Mouse (Mus musculus) adrenal gland, postnatal 14 days (tissue): Measurements from ENCODE around the gene 1600014C10Rik. TPM values are rescaled to one million over a fixed set of nuclear protein-coding genes. Genes with fewer than 3 reads are reported as not detected.
A peak's percentile ranks its signal among the peaks of the same experiment; 100 is the strongest.

Source experiments
- DNase-seq: peaks from one replicate; pipeline ENCODE4 v3.0.0; 2021; ENCODE audit warnings: mixed read lengths
- total RNA-seq: library from RNA; stranded (reverse); gene quantifications from 2 replicates; pipeline ENCODE4 v1.2.3, GENCODE M21; 2021

Gene 1600014C10Rik
- total RNA-seq, 1 experiment from 2014 or later, result 50.2 TPM

GRCm38 (mm10) chr7:38183709-38184417, 846 bp downstream of the 1600014C10Rik start:
- peak; percentile 92 for DNase-seq

DNA sequence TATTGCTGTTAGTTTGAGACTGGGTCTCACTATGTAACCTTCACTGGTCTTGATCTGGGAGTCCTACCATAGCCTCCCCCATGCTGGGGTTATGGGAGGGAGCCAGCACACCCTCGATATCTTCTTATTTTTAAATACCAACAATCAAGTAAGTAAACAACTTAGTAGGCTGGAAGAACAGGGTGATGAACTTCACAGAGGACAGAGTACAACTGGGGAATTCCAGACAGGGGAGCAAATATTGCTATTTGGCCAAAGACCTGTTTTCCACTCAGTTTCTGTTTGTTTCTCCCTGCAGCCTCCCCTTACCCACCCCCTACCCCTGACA, 1.4 kb downstream of the 1600014C10Rik start:
- no peak for DNase-seq

- no peak for DNase-seq
These were observed 1.8 kb downstream of the 1600014C10Rik start for GRCm38 (mm10) chr7:38184786-38185185.

DNA sequence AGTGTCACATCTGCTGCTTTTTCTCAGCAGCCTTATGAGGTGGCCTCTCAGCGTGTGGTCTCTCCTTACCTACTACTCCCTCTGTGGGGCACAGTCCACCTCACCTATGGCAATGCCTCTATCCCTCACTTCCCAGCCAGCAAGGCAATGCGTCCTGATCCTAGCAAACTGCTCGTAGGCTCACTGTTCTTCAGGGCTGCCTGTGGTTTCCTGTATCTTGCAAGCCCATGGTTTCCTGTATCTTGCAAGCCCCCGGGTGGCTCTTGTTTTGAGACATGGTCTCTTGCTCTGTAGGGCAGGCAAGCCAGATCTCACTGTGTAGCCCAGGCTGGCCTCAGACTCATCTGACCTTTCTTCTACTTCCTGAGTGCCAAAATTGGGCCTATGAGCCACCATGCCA, 3.8 kb downstream of the 1600014C10Rik start:
- DNase-seq, result no peak

DNA sequence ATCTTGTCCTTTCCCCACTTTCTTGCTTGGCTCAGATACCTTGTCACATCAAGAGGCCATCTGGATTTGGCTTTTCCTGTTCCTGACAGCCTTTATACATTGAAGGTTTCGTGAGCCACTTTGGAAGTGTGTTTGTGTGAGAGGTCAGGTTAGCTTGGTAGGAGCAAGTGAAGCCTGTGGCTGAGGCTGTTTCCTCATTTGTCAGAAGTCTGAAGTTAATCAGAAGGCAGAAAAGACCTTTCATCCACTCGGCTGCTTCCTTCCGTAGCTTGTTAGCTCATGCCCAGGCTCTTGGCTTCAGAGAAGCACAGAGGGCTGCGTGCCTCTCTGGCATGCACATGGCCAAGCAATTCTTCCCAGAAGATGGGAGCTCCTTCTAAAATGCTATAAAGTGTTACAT, 4.8 kb downstream of the 1600014C10Rik start:
- DNase-seq, result peak; percentile 52

GRCm38 (mm10) chr7:38188281-38189075, 5.5 kb downstream of the 1600014C10Rik start:
- no peak for DNase-seq

DNA sequence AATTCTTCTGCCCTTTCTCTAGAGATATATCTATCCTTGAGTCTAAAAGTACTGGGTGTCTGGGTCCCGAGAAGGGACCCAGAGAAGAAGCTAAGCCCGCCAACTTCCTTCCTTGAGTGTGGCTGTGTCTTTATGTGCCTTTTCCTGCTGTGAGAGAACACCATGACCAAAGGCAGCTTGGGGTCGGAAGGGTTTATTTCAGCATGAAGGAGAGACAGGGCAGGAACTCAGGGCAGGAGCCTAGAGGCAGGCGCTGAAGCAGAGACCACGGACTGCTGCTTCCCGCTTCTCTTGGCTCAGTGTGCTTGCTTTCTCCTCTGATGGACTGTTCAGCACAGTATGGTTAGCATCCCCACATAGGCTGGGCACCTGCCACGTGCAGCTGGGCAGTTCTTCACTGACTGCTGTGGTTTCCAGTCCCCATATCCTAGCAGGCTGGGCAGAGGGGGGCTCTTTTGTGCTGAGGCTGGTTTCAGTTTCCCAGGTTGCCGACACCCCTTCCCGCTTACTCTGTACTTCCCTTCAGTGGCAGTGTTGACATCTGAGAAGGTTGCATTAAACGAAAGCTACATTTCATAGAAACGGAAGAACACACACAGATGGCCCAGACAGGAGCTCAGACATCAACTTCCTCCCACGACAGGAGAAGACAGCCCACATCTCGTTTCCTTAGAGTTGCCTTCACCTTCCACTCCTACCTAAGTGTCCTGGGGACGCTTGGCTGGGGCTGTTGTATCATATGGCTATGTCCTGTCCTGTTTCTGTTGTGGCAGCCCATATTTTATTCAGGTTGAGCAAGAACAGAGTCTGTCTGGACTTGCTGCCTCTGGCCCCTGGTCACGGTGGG, 6.3 kb downstream of the 1600014C10Rik start:
- DNase-seq, result no peak

DNA sequence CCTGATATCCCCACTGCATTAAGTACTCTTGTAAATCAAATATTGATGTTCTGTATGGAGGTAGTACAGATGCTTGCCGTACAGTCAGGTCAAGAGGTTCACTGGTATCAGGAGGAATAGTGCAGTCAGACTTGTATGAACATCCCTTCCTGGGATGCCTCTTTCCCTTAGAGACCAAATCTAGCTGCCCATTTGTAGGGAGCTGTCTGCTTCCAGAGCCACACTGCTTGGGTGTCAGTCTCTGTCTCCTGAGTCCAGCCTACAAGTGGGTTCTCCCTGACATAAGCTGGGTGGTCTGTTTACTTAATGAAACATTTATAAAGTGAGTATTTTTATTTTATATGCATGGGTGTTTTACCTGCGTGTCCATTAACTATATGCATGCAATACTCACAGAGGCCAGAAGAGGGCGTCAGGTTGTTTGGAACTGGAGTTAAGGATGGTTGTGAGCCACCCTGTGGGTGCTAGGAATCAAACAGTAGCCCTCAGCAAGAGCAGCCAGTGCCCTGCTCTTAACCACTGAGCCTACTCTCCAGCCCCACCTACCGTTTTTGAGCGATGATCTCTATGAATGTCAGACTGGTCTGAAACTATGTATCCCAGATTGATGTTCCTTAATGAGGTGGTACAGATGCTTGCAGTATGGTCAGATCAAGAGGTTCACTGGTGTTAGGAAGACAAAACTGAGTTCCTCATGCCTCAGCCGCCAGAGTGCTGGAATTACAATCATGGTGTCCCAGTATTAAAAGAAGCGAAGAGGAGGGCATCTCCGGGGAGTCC, 7.2 kb downstream of the 1600014C10Rik start:
- DNase-seq, result no peak

DNA sequence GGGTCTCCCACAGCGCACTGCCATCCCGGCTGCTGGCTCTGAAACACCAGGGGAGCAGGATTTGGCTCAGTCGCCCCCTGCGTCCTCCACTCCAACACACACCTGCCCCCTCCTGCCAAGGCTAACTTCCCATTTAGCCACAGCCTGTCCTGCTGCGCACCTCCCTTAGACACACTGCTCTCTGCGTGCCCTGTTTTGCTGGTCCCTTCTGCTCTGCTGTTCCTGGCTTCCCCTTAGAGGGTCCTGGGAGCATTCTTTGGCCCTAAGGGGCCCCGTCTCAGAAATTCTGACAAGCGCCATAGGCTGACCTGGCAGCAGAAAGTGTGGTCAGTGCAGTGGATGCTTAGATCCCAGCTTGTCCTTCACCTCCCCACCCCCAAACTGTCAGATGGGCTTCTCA, 8.1 kb downstream of the 1600014C10Rik start:
- no peak for DNase-seq

- DNase-seq, result peak; percentile 58
These were observed 8.6 kb downstream of the 1600014C10Rik start for GRCm38 (mm10) chr7:38191571-38191970.

- DNase-seq, result no peak
These were observed 17.0 kb downstream of the 1600014C10Rik start for GRCm38 (mm10) chr7:38199907-38200605.

DNA sequence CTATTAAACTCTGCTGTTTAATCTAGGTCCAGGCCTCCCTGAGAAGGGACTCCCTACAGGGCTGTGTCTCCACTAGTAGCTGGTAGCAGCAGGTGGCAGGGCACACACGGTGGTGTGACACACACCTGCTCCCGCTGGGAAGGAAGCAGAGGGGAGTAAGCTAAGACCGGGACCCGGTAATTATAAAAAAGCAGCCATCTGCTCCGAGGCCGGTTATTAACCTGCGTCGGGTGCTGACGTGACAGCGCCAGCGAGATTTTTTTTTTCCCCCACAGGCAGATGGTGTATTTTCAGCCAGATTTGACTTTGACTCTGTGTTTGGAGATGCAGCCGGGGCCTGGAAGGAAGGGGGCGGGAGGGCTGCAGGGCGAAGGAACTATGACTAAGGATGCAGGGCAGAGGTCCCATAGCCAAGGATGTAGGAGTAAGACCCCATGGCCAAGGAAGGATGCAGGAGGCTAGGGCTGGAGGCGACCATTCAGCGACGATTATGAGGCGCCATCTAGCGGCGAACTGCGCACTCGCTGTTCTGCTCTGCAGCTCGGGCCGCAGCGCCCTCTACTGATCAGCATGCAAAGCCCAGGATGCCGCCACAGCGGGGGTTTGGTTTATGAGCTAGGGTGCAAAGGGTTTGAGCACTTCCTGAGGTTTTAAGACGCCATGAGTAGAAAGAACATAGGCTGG, 17.7 kb downstream of the 1600014C10Rik start:
- peak; percentile 91 for DNase-seq

DNA sequence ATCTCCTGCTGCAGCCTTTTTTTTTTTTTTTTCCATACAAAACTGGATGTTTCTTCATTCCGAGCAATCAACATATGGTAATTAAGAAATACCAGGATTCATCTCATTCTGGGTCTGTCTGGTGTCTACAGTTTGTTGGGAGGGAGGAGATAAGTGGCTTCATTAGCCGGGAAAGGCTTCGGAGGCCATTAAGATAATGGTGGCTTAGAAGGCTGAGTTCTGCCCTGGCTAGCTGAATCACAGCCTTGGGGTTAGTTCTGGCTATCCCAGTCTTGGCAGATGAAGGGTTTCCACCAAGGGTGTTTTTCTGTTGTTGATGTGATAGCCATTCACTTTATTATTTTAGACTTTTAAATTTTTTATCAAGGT, 18.3 kb downstream of the 1600014C10Rik start:
- no peak for DNase-seq

GRCm38 (mm10) chr7:38204314-38204713, 21.3 kb downstream of the 1600014C10Rik start:
- DNase-seq, result no peak

GRCm38 (mm10) chr7:38205801-38206200, 22.8 kb downstream of the 1600014C10Rik start:
- DNase-seq, result no peak

DNA sequence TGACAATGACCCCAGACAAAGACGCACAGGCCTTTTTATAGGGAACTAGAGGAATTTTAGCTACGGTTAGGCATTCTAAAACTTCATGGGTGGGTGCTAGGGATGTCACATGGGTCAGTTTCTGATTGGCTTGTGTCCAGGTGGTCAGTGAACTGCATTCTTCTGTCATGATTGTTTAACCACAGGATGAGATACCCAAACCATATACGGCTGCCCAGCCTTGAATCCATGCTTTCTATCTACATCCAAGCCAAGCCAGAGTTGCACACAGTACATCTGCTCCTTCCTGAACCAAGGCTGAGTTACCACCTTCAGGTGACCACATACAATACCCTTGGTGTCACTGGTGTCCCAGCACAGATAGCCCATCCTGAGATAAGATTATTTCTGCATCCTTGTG, 23.5 kb downstream of the 1600014C10Rik start:
- no peak for DNase-seq

- no peak for DNase-seq
These were observed 26.0 kb downstream of the 1600014C10Rik start for GRCm38 (mm10) chr7:38208969-38209368.

GRCm38 (mm10) chr7:38209478-38210152, 26.6 kb downstream of the 1600014C10Rik start:
- DNase-seq, result peak; percentile 44

GRCm38 (mm10) chr7:38212651-38213062, 29.6 kb downstream of the 1600014C10Rik start:
- DNase-seq, result peak; percentile 48
